Mouse (Mus musculus): ENCODE results near the gene Cda.

The Cda gene

DNA sequence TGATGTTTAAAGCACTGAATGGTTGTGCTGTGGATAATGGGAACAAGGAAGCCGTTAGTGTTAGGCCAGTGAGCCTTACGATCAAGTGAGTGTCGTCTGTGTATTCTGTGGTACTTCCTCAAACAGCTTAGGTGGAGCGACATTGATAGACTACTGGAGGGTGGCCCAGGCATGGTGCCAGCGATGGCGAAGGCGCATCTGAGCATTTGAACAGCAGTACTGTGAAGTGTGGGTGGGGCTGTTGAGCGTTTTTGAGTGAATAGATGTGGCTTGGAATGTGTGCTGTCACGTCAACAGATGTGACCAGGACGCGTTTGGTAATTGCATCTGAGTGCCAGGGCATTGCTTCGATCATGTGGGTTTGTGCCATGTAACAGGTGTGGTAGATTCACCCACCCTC, 60.1 kb downstream of the Cda start:
- DNase-seq (ENCODE audit: low spot score), result no peak

DNA sequence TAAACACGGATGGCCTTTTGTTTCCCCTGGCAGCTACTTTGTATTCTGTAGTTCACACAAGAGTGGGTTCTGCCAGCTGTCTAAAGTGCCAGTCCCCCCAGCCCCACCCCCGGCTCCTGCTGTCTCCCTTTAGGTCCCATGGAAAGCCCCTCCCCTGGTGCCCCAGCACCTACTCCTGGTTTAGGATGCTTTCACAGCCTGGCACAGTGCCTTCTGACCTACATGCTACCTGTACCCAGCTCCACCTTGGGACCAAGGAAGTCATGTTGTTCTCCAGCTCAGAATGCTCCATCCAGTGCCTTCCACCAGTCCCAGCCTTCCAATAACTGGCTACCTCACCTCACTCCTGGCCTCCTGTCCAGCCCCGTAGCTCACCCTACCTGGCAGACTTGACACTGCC, 60.8 kb downstream of the Cda start:
- no peak for DNase-seq (ENCODE audit: low spot score)

DNA sequence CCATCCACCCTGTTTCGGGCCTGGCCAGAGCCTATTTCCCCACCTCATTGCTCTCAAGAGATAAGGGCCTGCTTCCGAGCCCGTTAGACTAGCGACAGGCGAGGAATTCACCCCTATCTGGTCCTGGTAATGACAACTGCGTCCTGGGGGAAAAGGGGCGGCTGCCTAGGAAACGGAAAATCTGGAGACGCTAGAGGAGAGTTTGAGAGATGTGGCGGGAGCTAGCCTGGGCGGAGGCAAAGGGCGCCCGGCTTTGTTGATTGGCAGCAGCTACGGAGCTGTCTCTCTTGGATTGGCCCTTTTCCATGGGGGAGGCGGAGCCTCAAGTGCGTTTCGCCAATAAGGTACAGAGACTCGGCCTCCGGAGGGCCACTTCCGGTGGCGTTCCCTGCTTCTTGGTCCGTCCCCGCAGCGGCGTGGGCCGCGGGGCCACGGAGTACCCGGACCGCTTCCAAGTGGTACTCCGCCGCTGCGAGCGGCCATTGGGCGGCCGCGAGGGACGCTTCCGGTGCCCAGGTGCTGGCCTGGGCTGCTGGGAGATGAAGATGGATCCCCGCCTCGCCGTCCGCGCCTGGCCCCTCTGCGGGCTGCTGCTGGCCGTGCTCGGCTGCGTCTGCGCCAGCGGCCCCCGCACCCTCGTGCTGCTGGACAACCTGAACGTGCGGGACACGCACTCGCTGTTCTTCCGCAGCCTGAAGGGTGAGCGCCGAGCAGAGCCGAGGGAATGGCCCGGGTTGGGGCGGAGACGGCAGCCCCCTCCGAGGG, 63.3 kb downstream of the Cda start, which contains the start of gene Ddost:
Gene Ddost, plus strand, starts transcription at position 391 of the 765 bp plus-strand sequence.
- peak; percentile 99 for DNase-seq (ENCODE audit: low spot score)

DNA sequence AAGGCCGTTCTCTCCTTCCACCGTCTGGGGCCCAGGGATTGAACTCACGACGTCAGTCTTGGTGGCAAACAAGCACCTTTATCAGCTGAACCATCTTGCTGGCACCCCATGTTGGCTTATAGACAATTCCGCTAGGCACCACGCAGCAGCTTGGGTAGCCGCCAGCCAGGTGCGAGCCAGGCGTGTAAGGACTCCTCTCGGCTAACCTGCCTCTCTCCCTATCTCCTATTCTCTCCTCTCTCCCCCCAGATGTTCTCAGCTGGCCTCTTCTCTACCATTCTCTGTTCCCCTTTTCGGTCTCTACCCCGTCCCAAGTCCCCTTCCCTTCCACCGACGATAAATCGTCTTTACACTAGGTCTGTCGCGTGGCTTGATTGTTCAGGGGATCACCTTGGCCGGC, 64.0 kb downstream of the Cda start:
- no peak for DNase-seq (ENCODE audit: low spot score)

DNA sequence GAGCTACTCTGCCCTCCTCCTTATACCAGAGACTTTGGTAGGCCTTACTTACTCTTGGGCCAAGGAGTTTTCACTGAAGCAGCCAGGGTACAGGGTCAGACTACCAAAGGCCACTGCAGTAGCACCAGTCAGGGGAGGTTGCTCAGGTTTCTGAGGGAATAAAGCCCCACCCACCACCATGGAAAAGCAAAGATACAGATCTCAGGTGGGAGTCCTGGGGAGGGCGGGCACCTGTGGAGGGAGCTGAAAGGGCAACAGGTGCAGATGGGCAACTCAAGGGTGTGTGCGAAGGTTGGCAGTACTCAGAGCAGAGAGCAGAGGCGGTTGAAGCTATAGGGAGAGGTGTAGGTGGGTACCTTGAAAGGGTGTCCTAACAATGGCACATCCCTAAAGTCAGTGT, 64.8 kb downstream of the Cda start:
- no peak for DNase-seq (ENCODE audit: low spot score)

DNA sequence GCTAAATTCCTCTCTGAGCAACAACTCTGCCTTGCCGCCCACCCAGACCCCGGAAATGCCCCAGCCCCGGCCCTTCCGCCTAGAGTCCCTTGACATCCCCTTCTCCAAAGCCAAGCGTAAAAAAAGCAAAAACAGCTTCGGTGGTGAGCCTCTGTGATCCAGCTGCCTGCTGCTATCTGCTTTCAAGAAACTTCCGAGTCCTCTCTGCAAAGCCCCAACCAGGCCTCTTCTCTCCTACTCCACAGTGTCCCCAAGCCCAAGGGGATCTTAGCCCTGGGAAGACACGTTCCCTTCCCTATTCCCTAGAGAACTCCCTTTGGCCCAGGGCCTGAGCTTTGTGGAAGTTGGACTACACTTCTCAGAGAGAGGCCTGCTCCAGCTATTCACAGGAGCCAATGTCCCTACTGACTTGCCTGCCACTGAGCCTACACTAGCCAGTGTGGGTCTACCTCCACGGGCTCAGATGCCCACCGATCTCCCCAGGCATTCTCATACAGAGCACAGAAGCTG, 66.5 kb downstream of the Cda start:
- no peak for DNase-seq (ENCODE audit: low spot score)

- DNase-seq (ENCODE audit: low spot score), result no peak
Measured at GRCm38 (mm10) chr4:138293949-138294550, 73.7 kb downstream of the Cda start.

DNA sequence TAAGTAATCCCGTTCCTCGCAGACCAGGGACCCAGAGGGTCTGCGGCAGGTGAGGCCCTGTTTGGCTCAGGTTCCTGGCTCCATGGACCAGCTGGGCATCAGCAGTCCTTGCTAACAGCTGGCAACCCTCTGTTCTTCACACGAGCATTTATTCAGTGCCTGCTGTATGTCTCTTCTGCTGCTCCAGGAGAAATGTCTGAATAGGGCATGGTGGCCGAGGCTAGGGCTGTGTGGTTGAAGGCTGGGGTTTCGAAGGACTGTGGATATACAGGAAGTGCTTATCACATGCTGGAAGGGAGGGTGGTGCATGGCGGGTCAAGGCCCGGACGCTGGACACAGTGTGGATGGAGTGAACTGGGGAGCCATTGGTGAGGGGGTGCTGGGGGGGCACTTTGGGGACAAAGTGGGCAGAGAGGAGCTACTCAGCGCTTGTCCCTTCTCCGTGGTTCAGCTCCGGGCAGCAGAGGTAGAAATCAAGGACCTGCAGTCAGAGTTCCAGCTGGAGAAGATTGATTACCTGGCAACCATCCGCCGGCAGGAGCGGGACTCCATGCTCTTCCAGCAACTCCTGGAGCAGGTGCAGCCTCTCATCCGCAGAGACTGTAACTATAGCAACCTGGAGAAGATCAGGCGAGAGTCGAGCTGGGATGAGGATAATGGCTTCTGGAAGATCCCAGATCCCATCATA, 74.4 kb downstream of the Cda start:
- no peak for DNase-seq (ENCODE audit: low spot score)

- DNase-seq (ENCODE audit: low spot score), result no peak
Measured at GRCm38 (mm10) chr4:138292028-138292427, 75.8 kb downstream of the Cda start.

DNA sequence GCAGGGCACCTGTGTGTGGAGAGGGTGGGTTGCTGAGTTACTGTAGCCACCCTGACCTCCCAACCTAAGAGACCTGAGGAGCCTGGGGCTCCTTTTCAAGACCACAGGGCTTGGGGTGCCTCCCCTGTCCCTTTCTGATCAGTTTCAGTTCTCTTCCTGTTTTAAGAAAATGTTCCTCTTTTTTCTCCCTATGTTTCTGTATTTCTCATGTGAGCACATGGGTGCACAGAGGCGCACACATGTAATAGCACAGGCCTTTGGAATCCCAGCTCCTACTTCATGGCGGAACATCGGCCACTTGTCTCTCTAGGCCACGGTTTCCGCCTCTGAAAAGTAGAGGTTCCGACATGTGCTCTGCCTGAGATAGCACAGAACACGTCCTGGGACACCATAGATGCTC, 79.1 kb downstream of the Cda start:
- DNase-seq (ENCODE audit: low spot score), result no peak

Measured in layer of hippocampus, adult 11-12 months (tissue).